Mouse (Mus musculus) myocyte (in vitro differentiated cells): ENCODE measurements at regions not wholly inside any gene's neighbourhood (a gene's known extent, or its start where the extent isn't known, plus 50 kb on each side); places are given as distances from the start of the nearest gene placed in this dataset.

ENCODE experiments used
- H3K27me3 ChIP-seq: one replicate; pipeline ENCODE4 v1.6.1; 2011; ENCODE audit not compliant: control insufficient read depth, insufficient read depth, insufficient read length
- H3K36me3 ChIP-seq: one replicate; pipeline ENCODE4 v1.6.1; 2011; ENCODE audit not compliant: control insufficient read depth, insufficient read depth
- H3K4me2 ChIP-seq: one replicate; pipeline ENCODE4 v1.6.1; 2011; ENCODE audit warnings: low read depth, control low read depth
- H3K4me3 ChIP-seq: one replicate; pipeline ENCODE4 v1.5.1; 2011; ENCODE audit warnings: mild to moderate bottlenecking, control low read depth, moderate library complexity
- H3K79me2 ChIP-seq: one replicate; pipeline ENCODE4 v1.6.1; 2011; ENCODE audit not compliant: control insufficient read depth, insufficient read depth
- H3ac ChIP-seq: one replicate; pipeline ENCODE4 v1.6.1; 2011; ENCODE audit not compliant: control insufficient read depth, insufficient read length
- CEBPB ChIP-seq: IDR thresholded peaks from 2 replicates; pipeline ENCODE4 v1.6.1; 2011; ENCODE audit warnings: mild to moderate bottlenecking, moderate library complexity; ENCODE audit not compliant: poor library complexity, insufficient read depth, severe bottlenecking
- E2F4 ChIP-seq: IDR thresholded peaks from one replicate; pipeline ENCODE4 v1.6.1; 2011; ENCODE audit warnings: mild to moderate bottlenecking, control low read depth, moderate library complexity; ENCODE audit not compliant: insufficient read depth
- MAX ChIP-seq: IDR thresholded peaks from one replicate; pipeline ENCODE4 v1.6.1; 2011; ENCODE audit warnings: low read depth, mild to moderate bottlenecking, control low read depth
- MYOD1 ChIP-seq, 3 experiments: IDR thresholded peaks; one replicate each; pipeline ENCODE4 v1.6.1; 2011; ENCODE audit warnings: control low read depth in 2 of 3, low read depth in 2 of 3, mild to moderate bottlenecking in 2 of 3, moderate library complexity in 1 of 3; ENCODE audit not compliant: insufficient read length in 2 of 3, control insufficient read depth in 1 of 3
- MYOG ChIP-seq, 3 experiments: IDR thresholded peaks; one replicate each; pipeline ENCODE4 v1.6.1; 2011; ENCODE audit warnings: control low read depth in 2 of 3, low read depth in 2 of 3, mild to moderate bottlenecking in 2 of 3; ENCODE audit not compliant: insufficient read length in 2 of 3, control insufficient read depth in 1 of 3, insufficient read depth in 1 of 3
- POLR2A ChIP-seq: IDR thresholded peaks from one replicate; pipeline ENCODE4 v1.6.1; 2011; ENCODE audit warnings: low read depth, mild to moderate bottlenecking, control low read depth, moderate library complexity; ENCODE audit not compliant: insufficient read length
- POLR2AphosphoS2 ChIP-seq: IDR thresholded peaks from one replicate; pipeline ENCODE4 v1.6.1; 2011; ENCODE audit warnings: low read depth, control low read depth; ENCODE audit not compliant: insufficient read length
- REST ChIP-seq: IDR thresholded peaks from one replicate; pipeline ENCODE4 v1.6.1; 2011; ENCODE audit warnings: mild to moderate bottlenecking, control low read depth, moderate library complexity; ENCODE audit not compliant: insufficient read depth, insufficient read length
- SRF ChIP-seq: IDR thresholded peaks from one replicate; pipeline ENCODE4 v1.6.1; 2011; ENCODE audit warnings: low read depth; ENCODE audit not compliant: control insufficient read depth, insufficient read length
- TCF12 ChIP-seq: IDR thresholded peaks from one replicate; pipeline ENCODE4 v1.6.1; 2011; ENCODE audit warnings: mild to moderate bottlenecking, control low read depth; ENCODE audit not compliant: poor library complexity, insufficient read depth, severe bottlenecking
- TCF3 ChIP-seq: IDR thresholded peaks from one replicate; pipeline ENCODE4 v1.6.1; 2011; ENCODE audit warnings: low read depth, control low read depth; ENCODE audit not compliant: insufficient read length
- USF1 ChIP-seq: IDR thresholded peaks from one replicate; pipeline ENCODE4 v1.6.1; 2011; ENCODE audit warnings: low read depth, mild to moderate bottlenecking, control low read depth, moderate library complexity

- H3K4me2 ChIP-seq: peak overlapping the region; percentile 26
- no peaks in the 10 kb centered on the region for H3K36me3 ChIP-seq
- TF ChIP-seq TCF12 (no peak), CEBPB (no peak), POLR2A (no peak), REST (no peak), SRF (no peak), MYOG (IDR thresholded peaks at IDR 0.05; ENCODE audit: control insufficient read depth in 1 of 3, insufficient read depth in 1 of 3, insufficient read length in 2 of 3, low read depth in 2 of 3) (no peak), MAX (no peak), TCF3 (no peak), POLR2AphosphoS2 (no peak), E2F4 (no peak), MYOD1 (IDR thresholded peaks at IDR 0.05; ENCODE audit: control insufficient read depth in 1 of 3, insufficient read length in 2 of 3, low read depth in 2 of 3) (no peak), USF1 (no peak)
- H3K27me3 ChIP-seq: no peaks in the 10 kb centered on the region
- H3ac ChIP-seq: no peak overlapping the region
- H3K79me2 ChIP-seq: no peaks in the 10 kb centered on the region
- no peak overlapping the region for H3K4me3 ChIP-seq
Measured at GRCm38 (mm10) chr15:59203097-59203849, 314.2 kb downstream of the Gm49356 start.

- H3K4me2 ChIP-seq: peak overlapping the region; percentile 26
Measured at GRCm38 (mm10) chr15:59203850-59204625, 314.9 kb downstream of the Gm49356 start.

GRCm38 (mm10) chr15:59205091-59205490 lies 316.0 kb downstream of the Gm49356 start:
- Histone ChIP-seq H3K4me3 (no peak overlapping the region), H3K79me2 (no peaks in the 10 kb centered on the region), H3ac (no peak overlapping the region), H3K27me3 (no peaks in the 10 kb centered on the region), H3K4me2 (no peak overlapping the region), H3K36me3 (no peaks in the 10 kb centered on the region)
- TF ChIP-seq MYOD1 (IDR thresholded peaks at IDR 0.05; ENCODE audit: control insufficient read depth in 1 of 3, insufficient read length in 2 of 3, low read depth in 2 of 3): peak in 1 of 3 experiments; percentile 55
- TF ChIP-seq MYOG (IDR thresholded peaks at IDR 0.05; ENCODE audit: control insufficient read depth in 1 of 3, insufficient read depth in 1 of 3, insufficient read length in 2 of 3, low read depth in 2 of 3): peak in 1 of 3 experiments; percentile 20
- TF ChIP-seq SRF: no peak

More at GRCm38 (mm10) chr15:59203850-59204625, 314.9 kb downstream of the Gm49356 start:
- TF ChIP-seq USF1: peak; percentile 47
- TF ChIP-seq MYOG (IDR thresholded peaks at IDR 0.05; ENCODE audit: control insufficient read depth in 1 of 3, insufficient read depth in 1 of 3, insufficient read length in 2 of 3, low read depth in 2 of 3): no peak
- no peaks in the 10 kb centered on the region for H3K79me2 ChIP-seq
- no peaks in the 10 kb centered on the region for H3K36me3 ChIP-seq
- H3ac ChIP-seq: no peak overlapping the region
- no peak overlapping the region for H3K4me3 ChIP-seq
- no peaks in the 10 kb centered on the region for H3K27me3 ChIP-seq

GRCm38 (mm10) chr15:59205544-59205943 lies 316.4 kb downstream of the Gm49356 start:
- no peaks in the 10 kb centered on the region for H3K36me3 ChIP-seq
- no peak for TF ChIP-seq TCF3
- TF ChIP-seq MYOG (IDR thresholded peaks at IDR 0.05; ENCODE audit: control insufficient read depth in 1 of 3, insufficient read depth in 1 of 3, insufficient read length in 2 of 3, low read depth in 2 of 3): no peak
- TF ChIP-seq POLR2AphosphoS2: no peak
- no peak for TF ChIP-seq CEBPB
- TF ChIP-seq MAX: no peak
- TF ChIP-seq MYOD1 (IDR thresholded peaks at IDR 0.05; ENCODE audit: control insufficient read depth in 1 of 3, insufficient read length in 2 of 3, low read depth in 2 of 3): no peak
- no peak for TF ChIP-seq POLR2A
- TF ChIP-seq USF1: no peak
- TF ChIP-seq E2F4: no peak
- no peak for TF ChIP-seq REST
- no peak for TF ChIP-seq SRF
- no peak for TF ChIP-seq TCF12
- H3K4me3 ChIP-seq: no peak overlapping the region
- H3K79me2 ChIP-seq: no peaks in the 10 kb centered on the region
- no peak overlapping the region for H3ac ChIP-seq
- H3K27me3 ChIP-seq: no peaks in the 10 kb centered on the region
- no peak overlapping the region for H3K4me2 ChIP-seq

- Histone ChIP-seq H3K27me3 (no peaks in the 10 kb centered on the region), H3K79me2 (no peaks in the 10 kb centered on the region), H3K4me3 (no peak overlapping the region), H3ac (no peak overlapping the region), H3K4me2 (no peak overlapping the region), H3K36me3 (no peaks in the 10 kb centered on the region)
- TF ChIP-seq MYOG (IDR thresholded peaks at IDR 0.05; ENCODE audit: control insufficient read depth in 1 of 3, insufficient read depth in 1 of 3, insufficient read length in 2 of 3, low read depth in 2 of 3) (no peak), E2F4 (no peak), POLR2AphosphoS2 (no peak), CEBPB (no peak), USF1 (no peak), REST (no peak)
Measured at GRCm38 (mm10) chr15:59206636-59207035, 317.5 kb downstream of the Gm49356 start.
